Mouse (Mus musculus) bone marrow macrophage, adult 2 months (primary cell): ENCODE results near the gene Hist2h2ac. TPM values are rescaled to one million over a fixed set of nuclear protein-coding genes. Genes with fewer than 3 reads are reported as not detected.

ENCODE experiments used
- H3K27ac ChIP-seq: 2 replicates; pipeline ENCODE4 v1.5.1; 2012; ENCODE audit warnings: low read depth, low read length; ENCODE audit not compliant: insufficient read depth
- H3K4me1 ChIP-seq: 2 replicates; pipeline ENCODE4 v1.6.1; 2012; ENCODE audit warnings: low read length; ENCODE audit not compliant: control insufficient read depth, insufficient read depth
- H3K4me3 ChIP-seq: 2 replicates; pipeline ENCODE4 v1.5.1; 2012; ENCODE audit warnings: mild to moderate bottlenecking, low read length, moderate library complexity; ENCODE audit not compliant: insufficient read depth
- CTCF ChIP-seq: IDR thresholded peaks from 2 replicates; pipeline ENCODE4 v1.5.1; 2012; ENCODE audit warnings: low read depth, mild to moderate bottlenecking, low read length, moderate library complexity
- POLR2A ChIP-seq: IDR thresholded peaks from 2 replicates; pipeline ENCODE4 v1.6.1; 2012; ENCODE audit warnings: mild to moderate bottlenecking, low read depth, low read length, borderline replicate concordance
- polyA plus RNA-seq: library from polyadenylated mRNA; stranded (reverse); fragments of >200 nt; gene quantifications from 2 replicates; pipeline ENCODE4 v1.2.4, GENCODE M21; 2012; ENCODE audit not compliant: missing spikeins, insufficient read depth, insufficient read length

Gene Hist2h2ac
- polyA plus RNA-seq, 1 experiment: not detected

DNA sequence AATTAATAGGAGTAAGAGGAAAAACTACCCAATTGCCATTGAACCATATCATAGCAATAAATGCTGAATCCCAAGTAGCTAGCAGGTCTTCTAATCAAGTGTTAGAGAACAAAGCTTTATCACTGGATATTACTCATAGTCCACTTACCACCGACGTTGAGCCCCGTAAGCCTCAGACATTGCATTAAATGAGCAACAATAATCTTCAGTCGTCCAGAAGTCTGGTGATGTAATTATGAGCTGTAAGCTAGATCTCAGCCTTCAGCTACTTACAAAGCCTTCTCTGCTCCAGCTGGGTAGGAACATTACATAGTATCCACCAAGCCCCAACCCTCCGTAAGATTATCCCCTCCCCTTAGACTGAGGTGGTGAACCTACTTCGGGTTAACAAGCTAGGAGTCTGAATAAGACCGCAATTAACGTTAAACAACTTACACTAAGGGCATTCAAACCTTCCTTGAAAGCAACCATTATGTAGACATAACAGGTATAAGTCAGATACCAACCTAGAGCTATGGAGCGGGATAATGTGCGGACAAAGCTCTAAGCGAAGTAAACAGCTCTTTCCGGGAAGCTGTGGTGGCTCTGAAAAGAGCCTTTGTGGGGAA is 17.3 kb upstream of the Hist2h2ac start:
- Histone ChIP-seq H3K4me1 (peaks cover 20% of the 10 kb centered on the region), H3K4me3 (peak overlapping the region; percentile 57), H3K27ac (peak overlapping the region; percentile 69)
- no peak for TF ChIP-seq CTCF
- no peak for TF ChIP-seq POLR2A

DNA sequence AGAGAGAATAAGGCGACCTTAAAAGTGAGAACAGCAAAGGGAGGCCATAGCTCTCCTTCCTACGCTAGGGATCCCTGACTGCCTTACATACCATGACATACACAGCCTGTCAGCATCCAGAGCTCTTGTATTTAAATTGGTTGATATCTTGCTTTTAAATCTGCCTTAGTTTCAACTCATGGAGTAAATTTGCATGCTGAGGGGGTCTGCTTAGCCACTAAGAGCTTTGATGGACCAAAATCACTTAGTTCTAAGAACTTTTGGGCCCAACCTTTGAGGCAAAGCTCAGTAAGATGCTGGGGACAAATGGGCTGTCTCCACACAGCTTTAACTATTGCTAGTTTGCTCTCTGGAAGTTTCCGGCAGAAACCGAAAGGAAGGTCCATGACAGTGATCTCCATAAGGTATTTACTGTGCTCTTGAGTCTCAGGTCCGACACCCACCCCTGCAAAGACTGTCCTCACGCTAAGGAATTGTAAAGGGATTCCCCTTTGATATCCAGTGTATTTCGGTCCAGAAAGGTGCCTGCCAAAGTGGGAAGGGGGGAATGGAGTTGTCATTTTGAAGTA is 16.7 kb upstream of the Hist2h2ac start:
- TF ChIP-seq POLR2A (no peak), CTCF (no peak)
- Histone ChIP-seq H3K27ac (peak overlapping the region; percentile 69), H3K4me1 (peaks cover 16% of the 10 kb centered on the region), H3K4me3 (peak overlapping the region; percentile 57)

DNA sequence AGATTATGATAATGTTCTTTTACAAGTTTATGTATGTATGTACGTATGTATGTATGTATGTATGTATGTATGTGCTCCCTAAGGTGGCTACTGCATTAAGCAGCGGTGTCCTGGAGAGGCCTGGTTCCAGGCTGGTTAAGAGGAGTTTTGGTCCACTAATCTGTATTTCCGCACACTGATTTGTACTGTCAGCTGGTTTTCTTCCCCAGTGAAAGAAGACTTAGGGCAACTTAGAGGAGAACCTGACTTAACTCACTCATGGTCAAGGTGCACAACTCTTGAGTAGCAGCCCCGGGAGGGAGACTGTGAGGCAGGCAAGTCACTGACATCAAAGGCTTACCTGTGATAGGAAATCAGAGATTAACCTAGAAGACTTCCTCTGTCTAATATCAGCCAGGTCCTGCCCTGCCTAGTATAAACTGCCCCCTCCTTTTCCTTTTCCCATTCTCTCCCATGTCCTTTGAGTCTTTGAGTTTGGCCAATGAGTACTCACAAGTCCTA is 16.2 kb upstream of the Hist2h2ac start:
- Histone ChIP-seq H3K27ac (peak overlapping the region; percentile 69; the same call in 1 of the 2 replicates), H3K4me1 (peaks cover 12% of the 10 kb centered on the region), H3K4me3 (peak overlapping the region; percentile 57)
- TF ChIP-seq POLR2A (no peak), CTCF (no peak)

DNA sequence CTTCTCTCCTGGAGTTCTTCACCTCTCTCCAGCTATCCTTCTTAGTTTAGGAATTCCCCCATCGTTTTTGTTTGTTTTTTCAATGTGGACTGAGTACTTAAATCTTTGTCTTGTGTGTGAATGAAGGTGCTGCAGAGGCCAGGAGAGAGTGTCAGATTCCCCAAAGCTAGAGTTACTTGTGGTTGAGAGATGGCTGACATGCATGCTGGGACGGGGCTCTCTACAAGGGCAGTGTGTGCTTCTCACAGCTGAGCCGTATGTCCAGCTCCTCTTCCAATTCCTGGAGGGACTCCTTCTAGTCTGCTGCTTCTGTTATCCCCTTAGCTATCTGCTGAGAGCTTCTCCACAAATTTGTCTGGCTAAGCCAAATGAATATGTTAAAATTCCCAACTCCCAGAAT is 15.2 kb upstream of the Hist2h2ac start:
- Histone ChIP-seq H3K27ac (no peak overlapping the region), H3K4me1 (peaks cover 16% of the 10 kb centered on the region), H3K4me3 (no peak overlapping the region)
- no peak for TF ChIP-seq CTCF
- no peak for TF ChIP-seq POLR2A

DNA sequence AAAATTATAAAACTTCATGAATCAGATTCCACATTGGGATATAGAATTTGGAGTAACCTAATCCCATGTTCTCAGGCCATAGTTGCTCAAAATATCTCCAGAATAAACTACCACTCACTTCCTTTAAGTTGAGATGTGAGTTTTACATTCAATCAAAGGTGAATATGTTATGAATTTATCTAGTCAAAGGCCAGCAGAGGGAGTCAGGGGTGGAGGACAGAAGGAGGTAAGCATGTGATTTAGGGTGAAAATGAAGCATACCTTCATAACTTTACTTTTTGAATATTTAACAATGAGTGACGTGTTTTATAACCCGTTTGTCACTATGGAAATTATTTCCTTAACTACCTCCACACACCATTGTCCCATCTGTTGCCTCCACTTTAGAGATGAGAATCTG is 14.2 kb upstream of the Hist2h2ac start:
- H3K4me3 ChIP-seq: no peak overlapping the region
- H3K4me1 ChIP-seq: peaks cover 23% of the 10 kb centered on the region
- no peak for TF ChIP-seq POLR2A
- TF ChIP-seq CTCF: no peak
- H3K27ac ChIP-seq: no peak overlapping the region

DNA sequence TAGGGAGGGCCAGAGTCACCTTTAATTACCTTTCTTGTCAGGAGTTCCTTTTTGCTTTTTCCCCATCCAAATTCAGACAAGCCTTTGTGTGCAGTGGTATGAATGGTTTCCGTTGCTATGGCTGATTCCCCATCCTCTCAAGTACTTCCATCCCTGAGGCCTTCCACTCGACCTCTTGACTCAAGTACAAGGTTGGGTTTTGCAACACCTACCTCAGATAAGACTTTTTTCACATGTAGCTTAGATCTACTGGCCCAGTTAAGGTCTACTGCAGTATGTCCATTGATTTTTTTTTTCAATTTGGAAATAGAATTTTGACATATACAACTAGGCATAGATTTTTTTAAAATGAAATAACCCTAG is 11.1 kb upstream of the Hist2h2ac start:
- TF ChIP-seq CTCF (no peak), POLR2A (no peak)
- Histone ChIP-seq H3K4me1 (peaks cover 47% of the 10 kb centered on the region), H3K27ac (no peak overlapping the region), H3K4me3 (no peak overlapping the region)

DNA sequence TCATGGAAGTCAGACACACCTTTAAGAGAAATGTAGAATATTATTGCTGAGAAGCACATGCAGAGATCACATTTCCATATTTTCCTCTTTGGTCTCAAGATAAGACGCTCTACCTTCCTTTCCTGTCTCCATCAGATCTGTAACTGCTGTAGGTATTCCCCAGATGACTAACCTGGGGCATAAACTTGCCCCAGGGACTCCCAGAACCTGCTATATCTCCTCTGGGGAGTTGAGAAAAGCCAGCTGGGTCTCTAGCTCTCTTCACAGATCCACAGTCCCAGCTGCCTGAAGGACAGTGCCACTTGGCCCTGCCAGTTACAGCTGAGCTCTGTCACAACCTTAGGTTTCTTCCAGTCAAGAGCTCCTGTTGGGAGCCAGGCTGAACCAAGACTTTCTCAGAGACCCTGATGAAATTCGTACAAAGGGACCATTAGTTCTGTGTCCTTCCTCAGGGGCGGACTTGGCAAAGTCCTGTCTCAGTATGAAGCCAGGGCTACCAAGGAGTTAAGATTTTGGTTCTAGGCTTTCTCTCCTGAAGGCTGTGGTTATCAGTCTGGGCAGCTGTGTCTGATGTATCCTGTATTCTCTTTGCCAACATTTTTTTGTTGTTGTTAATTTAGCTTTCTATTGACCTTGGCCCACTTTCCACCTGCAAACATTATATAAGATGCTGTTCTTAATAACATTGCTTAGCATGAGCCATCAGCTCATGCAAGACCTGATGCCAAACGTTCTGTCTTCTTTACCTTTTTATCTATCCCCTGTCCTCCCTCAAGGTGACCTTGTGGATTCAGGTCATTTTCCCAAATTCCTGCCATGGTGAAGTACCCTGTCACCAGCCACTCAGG is 10.5 kb upstream of the Hist2h2ac start:
- no peak for TF ChIP-seq POLR2A
- no peak for TF ChIP-seq CTCF
- peaks cover 45% of the 10 kb centered on the region for H3K4me1 ChIP-seq

DNA sequence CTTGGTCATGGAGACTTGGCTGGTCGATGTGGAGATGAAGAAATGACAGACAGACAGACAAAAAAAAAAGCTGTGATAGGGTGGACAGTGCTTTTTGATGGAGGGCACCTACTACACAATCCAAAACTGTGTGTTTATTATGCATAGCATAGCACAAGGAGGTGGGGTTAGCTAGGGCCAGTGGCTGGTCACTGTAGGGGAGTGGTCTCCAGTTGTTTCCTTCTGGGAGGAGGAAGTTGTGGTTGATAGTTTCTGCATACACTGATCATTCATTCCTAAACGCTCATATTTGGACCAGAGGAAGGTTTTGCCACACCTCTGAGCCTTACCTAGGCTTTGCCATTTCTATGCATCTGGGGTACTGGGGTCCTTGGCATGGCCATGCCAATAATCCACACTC is 9.7 kb upstream of the Hist2h2ac start:
- Histone ChIP-seq H3K27ac (no peak overlapping the region), H3K4me3 (no peak overlapping the region), H3K4me1 (peaks cover 52% of the 10 kb centered on the region)
- TF ChIP-seq POLR2A: no peak
- no peak for TF ChIP-seq CTCF

More for the DNA sequence above, 10.5 kb upstream of the Hist2h2ac start:
- H3K4me3 ChIP-seq: no peak overlapping the region
- no peak overlapping the region for H3K27ac ChIP-seq

DNA sequence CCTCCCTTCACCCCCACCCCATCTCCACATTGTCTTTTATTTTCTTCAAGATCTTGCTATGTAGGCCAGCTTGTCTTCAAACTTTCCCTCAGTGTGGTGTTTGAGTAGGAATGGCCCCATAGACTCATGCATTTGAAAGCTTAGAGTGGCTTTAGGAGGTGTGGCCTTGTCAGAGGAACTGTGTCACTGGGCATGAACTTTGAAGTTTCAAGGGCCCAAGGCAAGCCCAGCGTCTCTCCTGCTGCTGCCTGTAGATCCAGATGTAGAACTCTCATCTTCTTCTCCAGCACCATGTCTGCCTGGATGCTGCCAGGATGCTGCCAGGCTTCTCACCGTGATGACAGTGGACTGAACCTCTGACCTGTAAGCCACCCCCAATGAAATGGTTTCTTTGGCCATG is 8.1 kb upstream of the Hist2h2ac start:
- TF ChIP-seq POLR2A: no peak
- TF ChIP-seq CTCF: no peak
- peaks cover 66% of the 10 kb centered on the region for H3K4me1 ChIP-seq
- no peak overlapping the region for H3K4me3 ChIP-seq
- H3K27ac ChIP-seq: peak overlapping the region; percentile 28; the same call in 1 of the 2 replicates
